Mouse (Mus musculus) myocyte (in vitro differentiated cells): Measurements from ENCODE around the gene Klc2.

Experiments used
- CEBPB ChIP-seq: IDR thresholded peaks from 2 replicates; pipeline ENCODE4 v1.6.1; 2011; ENCODE audit warnings: mild to moderate bottlenecking, moderate library complexity; ENCODE audit not compliant: poor library complexity, insufficient read depth, severe bottlenecking
- E2F4 ChIP-seq: IDR thresholded peaks from one replicate; pipeline ENCODE4 v1.6.1; 2011; ENCODE audit warnings: mild to moderate bottlenecking, control low read depth, moderate library complexity; ENCODE audit not compliant: insufficient read depth
- MAX ChIP-seq: IDR thresholded peaks from one replicate; pipeline ENCODE4 v1.6.1; 2011; ENCODE audit warnings: low read depth, mild to moderate bottlenecking, control low read depth
- MYOG ChIP-seq, 3 experiments: IDR thresholded peaks; one replicate each; pipeline ENCODE4 v1.6.1; 2011; ENCODE audit warnings: control low read depth in 2 of 3, low read depth in 2 of 3, mild to moderate bottlenecking in 2 of 3; ENCODE audit not compliant: insufficient read length in 2 of 3, control insufficient read depth in 1 of 3, insufficient read depth in 1 of 3
- POLR2A ChIP-seq: IDR thresholded peaks from one replicate; pipeline ENCODE4 v1.6.1; 2011; ENCODE audit warnings: low read depth, mild to moderate bottlenecking, control low read depth, moderate library complexity; ENCODE audit not compliant: insufficient read length
- TCF12 ChIP-seq: IDR thresholded peaks from one replicate; pipeline ENCODE4 v1.6.1; 2011; ENCODE audit warnings: mild to moderate bottlenecking, control low read depth; ENCODE audit not compliant: poor library complexity, insufficient read depth, severe bottlenecking
- USF1 ChIP-seq: IDR thresholded peaks from one replicate; pipeline ENCODE4 v1.6.1; 2011; ENCODE audit warnings: low read depth, mild to moderate bottlenecking, control low read depth, moderate library complexity

GRCm38 (mm10) chr19:5117494-5118383 is 621 bp downstream of the Klc2 start:
- TF ChIP-seq POLR2A (peak; percentile 75), CEBPB (no peak), TCF12 (no peak), USF1 (no peak), MYOG (IDR thresholded peaks at IDR 0.05; ENCODE audit: control insufficient read depth in 1 of 3, insufficient read depth in 1 of 3, insufficient read length in 2 of 3, low read depth in 2 of 3) (no peak), MAX (no peak), E2F4 (no peak)
